Mouse (Mus musculus): ENCODE data around the gene Arid1b.

DNA sequence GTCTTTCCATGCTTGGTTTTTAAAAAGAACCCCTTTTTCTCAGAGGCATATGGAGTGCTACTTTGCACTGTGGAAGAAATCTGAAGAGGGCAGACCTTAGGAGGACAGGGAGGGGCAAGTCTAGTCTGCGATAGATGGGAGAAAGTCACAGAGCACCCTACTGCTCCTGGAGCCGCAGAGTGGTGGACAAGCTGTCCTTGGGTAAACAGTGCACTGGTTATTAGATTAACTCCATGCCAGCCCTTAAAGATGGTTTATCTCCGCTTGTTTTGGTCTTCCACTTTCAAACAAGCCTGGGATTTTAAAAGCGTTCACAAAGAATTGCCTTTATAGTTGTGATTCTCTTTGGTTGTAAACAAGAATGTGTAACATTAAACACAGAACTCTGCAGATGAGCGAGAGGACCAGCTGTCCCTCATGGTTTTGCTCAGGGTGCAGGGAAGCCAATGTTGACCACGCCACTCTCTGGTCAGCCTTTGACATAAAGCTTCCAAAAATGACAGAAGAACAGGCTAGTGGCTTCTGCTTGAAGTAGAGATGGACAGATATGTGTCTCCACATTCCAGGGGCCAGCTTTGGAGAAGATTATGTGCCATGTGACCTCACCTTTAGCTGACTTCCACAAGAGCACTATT, 234.6 kb downstream of the Arid1b start:
- no peak for TF ChIP-seq CTCF (IDR thresholded peaks at IDR 0.05)
- no peak for TF ChIP-seq POLR2A (IDR thresholded peaks at IDR 0.05; ENCODE audit: insufficient read depth, low read depth, low read length)
- no peak for TF ChIP-seq EP300 (IDR thresholded peaks at IDR 0.05; ENCODE audit: insufficient read depth, low read depth, low read length)

Measured in heart, adult 2 months (tissue).